Mouse (Mus musculus): ENCODE data around the gene Arhgef15.
"Not testable (repeated sequence)": the region's sequence is repeated elsewhere in the genome, so short reads cannot be mapped to it uniquely, and the experiment has no call there.

Gene Arhgef15

DNA sequence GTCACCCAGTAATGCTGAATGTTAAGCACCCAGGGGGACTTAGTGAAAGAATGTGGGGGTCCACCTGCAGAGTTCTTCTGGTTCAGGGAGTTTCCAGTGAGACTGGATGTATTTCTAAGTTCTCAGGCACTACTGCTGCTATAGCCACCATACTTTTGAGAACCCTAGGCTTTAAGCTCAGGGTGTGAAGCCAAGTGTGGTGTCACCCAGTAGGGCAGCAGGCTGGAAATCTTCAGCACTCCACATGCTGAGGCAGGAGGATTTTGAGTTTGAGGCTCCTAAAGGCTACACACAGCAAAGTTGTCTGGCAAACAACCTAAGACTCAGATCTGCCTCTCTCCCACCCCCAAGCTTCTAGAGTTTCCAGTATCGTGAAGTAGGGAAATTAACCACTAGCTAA, 9.3 kb upstream of the Arhgef15 start:
- CTCF ChIA-PET: interaction anchor here (0.9 to 1.2 kb wide), 2 partner anchors 9 to 553 kb away, joined by 3 to 5 read pairs; no protein-coding TSS in a partner anchor

- CTCF ChIA-PET: interaction anchor here (0.7 kb wide), 1 partner anchor 69 kb away, joined by 7 read pairs; no protein-coding TSS in a partner anchor
These were observed 8.6 kb upstream of the Arhgef15 start for GRCm38 (mm10) chr11:68965845-68966244.

DNA sequence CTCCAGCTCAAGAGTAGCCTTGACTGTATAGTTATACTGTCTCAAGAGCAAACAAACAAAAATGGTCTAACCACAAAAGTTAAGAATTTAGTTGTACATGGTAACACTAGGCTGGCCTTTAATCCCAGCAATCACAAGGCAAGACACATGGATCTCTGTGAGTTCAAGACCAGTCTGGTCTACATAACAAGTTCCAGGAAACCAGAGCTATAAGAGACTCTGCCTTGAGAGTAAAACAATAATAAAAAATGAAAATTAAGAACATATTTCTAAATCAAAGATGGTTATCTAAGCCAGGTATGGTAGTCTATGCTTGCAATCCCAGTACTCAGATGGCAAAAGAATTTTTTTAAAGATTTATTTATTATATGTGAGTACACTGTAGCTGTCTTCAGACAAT, 7.8 kb upstream of the Arhgef15 start:
- CTCF ChIA-PET: no interaction called here

DNA sequence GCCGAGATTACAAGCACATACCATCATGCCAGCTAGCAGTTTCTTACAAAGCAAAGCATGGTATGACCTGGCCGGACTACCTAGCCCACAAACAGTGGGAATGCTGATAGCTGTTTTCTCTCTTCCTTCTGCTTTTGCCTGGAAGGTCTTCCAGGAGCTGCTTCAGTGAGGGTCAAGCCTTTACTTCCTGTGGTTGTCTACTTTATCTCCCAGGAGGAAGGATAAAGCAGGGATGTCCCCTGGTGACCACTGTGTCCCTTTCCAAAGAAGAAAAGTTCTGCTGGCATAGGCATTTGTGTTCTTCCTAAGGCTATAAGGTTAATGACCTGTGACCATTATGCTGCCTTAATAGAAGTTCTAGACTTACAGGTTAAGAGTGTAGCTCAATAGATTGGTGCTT, 6.1 kb upstream of the Arhgef15 start:
- CTCF ChIA-PET: no interaction called here

DNA sequence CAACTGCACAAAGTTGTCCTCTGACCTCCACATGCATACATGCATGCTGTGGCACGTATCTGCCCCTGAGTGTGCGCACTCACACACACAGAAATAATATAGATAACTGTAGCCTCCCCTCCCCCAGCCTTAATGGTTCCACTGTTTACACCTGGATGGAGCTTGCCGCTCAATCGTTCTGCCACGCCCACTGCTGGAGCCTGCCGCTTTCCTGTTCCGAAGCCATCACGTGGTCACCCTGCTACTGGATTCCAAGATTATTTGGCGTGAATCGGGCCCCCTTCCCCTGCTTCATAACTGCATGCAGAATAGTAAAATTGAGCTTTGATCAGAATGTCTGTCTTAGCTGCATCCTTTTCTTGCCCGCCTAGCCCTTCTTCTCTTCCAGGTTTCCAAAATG, 4.9 kb upstream of the Arhgef15 start:
- CTCF ChIA-PET: not testable (repeated sequence)

GRCm38 (mm10) chr11:68961596-68961995, 4.3 kb upstream of the Arhgef15 start:
- CTCF ChIA-PET: no interaction called here

GRCm38 (mm10) chr11:68957971-68958370, 691 bp upstream of the Arhgef15 start:
- CTCF ChIA-PET: no interaction called here

- CTCF ChIA-PET: no interaction called here
These were observed 583 bp downstream of the Arhgef15 start for GRCm38 (mm10) chr11:68956697-68957096.

DNA sequence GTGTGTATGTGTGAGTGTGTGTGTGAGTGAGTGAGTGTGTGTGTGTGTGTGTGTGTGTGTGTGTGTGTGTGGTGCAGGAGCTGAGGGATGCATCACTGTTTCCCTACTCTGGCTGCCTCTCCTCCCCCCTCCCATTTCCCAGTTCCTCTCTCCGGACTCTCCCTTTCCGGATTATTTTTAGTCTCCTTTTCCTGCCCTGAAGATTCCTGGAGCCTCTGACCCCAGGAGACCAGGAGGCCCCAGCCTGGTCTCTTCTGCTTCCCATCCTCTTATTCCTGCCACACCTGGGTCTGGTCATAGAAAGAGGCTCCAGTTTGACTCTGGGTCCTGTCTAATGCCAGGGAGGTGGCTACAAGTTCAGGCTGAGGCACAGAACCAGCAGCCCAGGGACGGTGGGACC, 1.2 kb downstream of the Arhgef15 start:
- CTCF ChIA-PET: no interaction called here

DNA sequence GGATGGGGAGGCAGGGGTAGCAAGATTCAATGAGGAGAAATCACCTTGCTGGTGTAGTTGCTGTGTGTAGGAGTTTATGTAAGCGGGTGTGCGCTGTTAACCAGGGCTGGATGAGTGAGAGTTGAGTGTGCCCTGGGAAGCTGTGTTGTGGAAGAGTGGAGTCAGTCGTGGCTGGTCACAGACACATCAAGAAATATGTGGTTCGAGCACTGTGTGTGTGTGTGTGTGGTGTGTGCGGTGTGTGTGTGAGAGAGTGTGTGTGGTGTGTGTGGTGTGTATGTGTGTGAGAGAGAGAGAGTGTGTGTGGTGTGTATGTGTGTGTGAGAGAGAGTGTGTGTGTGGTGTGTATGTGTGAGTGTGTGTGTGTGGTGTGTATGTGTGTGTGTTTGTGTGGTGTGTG, 1.8 kb downstream of the Arhgef15 start:
- CTCF ChIA-PET: interaction anchor here (0.6 kb wide), 1 partner anchor 13 kb away, joined by 5 read pairs; no protein-coding TSS in a partner anchor

GRCm38 (mm10) chr11:68954408-68954807, 2.9 kb downstream of the Arhgef15 start:
- CTCF ChIA-PET: no interaction called here

DNA sequence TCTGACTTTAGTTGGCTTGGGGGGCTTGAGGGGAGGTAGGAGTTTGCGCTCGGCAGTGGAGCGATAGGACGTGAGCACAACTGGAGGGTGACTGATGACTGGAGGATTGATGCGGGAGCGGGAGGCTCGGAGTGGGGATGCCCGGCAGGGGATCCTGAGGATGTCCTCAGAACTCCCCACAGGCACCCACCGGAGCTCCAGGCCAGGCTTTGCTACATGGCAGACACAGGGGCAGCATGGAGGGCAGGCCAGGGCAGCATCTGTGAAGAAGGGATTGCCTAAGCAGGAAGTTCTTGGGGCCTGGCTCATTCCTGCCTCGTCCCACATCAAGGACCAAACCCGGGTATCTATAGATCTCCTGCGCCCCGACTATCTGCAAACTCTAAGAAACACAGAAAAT, 3.4 kb downstream of the Arhgef15 start:
- CTCF ChIA-PET: interaction anchor here (0.5 kb wide), 1 partner anchor 209 kb away, joined by 5 read pairs; no protein-coding TSS in a partner anchor

DNA sequence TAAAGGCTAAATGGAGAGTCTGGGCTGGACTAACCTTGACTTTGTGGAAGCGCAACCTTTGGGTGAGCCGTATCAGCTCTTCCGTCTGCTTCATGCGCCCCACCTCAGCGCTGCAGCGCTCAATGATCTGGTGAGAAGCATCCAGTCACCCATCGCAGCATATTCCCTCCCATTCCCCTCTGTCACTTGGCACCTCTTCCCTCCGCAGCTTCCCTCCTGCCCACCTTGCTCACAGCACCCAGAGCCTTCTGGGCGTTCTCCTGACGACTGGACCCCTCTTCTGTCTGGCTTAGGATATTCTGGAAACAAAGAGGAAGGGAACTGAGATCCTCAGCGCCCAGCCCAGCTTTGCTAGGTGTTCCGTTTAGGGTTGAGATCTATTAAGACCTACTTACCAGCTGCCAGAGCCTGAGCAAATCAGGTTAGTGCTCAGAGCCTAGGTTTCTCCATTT, 9.7 kb downstream of the Arhgef15 start:
- CTCF ChIA-PET: no interaction called here

DNA sequence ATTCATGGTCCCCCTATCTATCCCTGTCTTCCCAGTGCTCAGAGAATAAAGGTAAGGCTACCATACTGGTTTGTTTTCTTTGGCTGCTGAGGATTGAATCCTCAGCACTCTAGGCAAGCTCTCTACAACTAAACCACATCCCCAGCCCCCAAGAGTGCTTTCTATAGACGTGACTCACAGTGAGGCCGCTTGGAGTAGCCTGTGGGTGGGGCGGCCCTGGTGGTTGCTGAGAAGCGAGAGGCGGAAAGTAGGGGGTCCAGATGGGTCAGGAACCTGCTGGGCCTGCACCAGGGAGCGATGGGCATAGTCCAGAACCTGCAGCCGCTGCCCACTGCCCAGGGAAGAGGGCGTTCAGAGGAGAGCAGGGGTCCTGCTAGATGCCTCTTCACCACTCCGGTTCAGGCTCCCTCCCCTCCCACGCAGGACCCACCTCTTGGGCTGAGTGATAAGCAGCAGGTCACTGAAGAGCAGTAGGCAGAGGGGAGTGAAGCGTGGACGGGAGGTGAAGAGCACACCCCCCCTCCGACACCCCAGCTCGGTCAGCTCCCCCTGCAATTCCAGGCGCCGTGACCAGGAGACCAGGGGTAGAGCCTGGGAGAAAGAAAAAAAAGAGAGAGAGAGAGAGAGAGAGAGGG, 10.4 kb downstream of the Arhgef15 start:
- CTCF ChIA-PET: no interaction called here

- CTCF ChIA-PET: no interaction called here
These were observed 11.3 kb downstream of the Arhgef15 start for GRCm38 (mm10) chr11:68946001-68946400.

GRCm38 (mm10) chr11:68945245-68945644, 12.0 kb downstream of the Arhgef15 start:
- CTCF ChIA-PET: no interaction called here

DNA sequence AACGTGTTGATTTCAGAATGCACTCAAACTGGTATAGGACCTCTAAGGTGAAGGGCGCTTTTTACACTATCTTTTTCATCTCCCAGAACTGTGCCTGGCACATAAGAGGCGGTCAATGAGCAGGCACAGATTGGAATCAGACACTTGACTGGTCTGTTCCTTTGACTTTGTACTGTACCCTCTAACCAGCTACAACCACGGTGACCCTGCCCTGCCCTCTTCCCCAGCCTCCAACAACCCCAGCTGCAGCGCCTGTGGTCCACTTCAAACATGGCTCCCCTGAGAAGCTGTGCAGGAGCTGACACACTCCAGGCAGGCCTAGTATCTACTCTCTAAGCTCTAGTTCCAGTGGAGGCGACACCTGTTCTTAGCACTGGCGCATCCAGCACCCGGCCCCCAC, 14.5 kb downstream of the Arhgef15 start:
- CTCF ChIA-PET: no interaction called here

DNA sequence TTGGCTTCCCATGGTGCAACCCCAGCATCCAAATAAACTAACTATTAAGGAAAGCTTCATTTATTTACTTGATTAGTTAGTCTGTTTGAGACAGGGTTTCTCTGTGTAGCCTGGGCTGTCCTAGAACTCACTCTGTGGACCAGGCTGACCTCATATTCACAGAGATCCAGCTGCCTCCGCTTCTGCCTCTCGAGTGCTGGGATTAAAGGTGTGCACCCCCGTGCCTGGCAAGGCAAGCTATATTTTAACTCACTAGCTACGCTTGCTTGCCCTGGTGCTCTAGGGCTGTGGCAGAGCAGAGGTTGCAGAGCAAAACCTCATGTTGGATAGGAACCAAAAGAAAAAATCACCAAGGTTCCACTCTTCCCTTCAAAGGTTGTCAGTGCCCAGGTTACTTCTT, 16.8 kb downstream of the Arhgef15 start:
- CTCF ChIA-PET: no interaction called here

- CTCF ChIA-PET: no interaction called here
These were observed 17.6 kb downstream of the Arhgef15 start for GRCm38 (mm10) chr11:68939451-68940304.

- CTCF ChIA-PET: not testable (repeated sequence)
These were observed 20.3 kb downstream of the Arhgef15 start for GRCm38 (mm10) chr11:68936951-68937350.

GRCm38 (mm10) chr11:68933885-68934507, 23.3 kb downstream of the Arhgef15 start:
- CTCF ChIA-PET: no interaction called here

DNA sequence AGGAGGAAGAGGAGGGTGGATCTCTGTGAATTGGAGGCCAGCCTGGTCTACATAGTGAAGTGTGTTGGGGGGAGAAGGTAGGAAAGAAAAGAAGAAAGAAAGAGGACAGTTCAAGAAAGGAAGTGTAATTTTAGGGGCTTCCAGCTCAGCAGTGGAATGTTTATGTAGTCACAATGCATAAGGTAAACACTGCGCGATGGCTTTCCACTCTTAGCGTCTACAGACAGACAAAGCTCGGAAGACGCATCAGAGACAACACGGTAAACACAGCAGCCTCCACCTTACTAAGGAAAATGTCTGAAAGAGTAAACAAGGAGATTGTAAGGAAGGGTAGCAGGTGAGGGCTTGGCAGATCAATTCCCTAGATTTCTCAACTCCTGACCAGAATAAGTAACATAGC, 27.3 kb downstream of the Arhgef15 start:
- CTCF ChIA-PET: no interaction called here

GRCm38 (mm10) chr11:68926981-68927380, 30.3 kb downstream of the Arhgef15 start, which contains the start of gene Odf4:
Odf4 (minus strand) TSS chr11:68927081.
- CTCF ChIA-PET: interaction anchor here (0.7 kb wide), 1 partner anchor 117 kb away, joined by 5 read pairs; no protein-coding TSS in a partner anchor

Measured in spleen, embryonic (tissue).